Mouse (Mus musculus) cortical plate, adult 2 months (tissue): Measurements from ENCODE around the gene Plbd2. TPM values are rescaled to one million over a fixed set of nuclear protein-coding genes. Genes with fewer than 3 reads are reported as not detected.

Experiments used
- H3K27ac ChIP-seq: fragments of 200-500 bp; 2 replicates; pipeline ENCODE4 v1.5.1; 2012; ENCODE audit warnings: low read length, control low read depth, inconsistent platforms; ENCODE audit not compliant: insufficient read depth
- H3K4me1 ChIP-seq: fragments of 200-500 bp; 2 replicates; pipeline ENCODE4 v1.6.1; 2011; ENCODE audit warnings: low read length; ENCODE audit not compliant: control insufficient read depth, insufficient read depth
- H3K4me3 ChIP-seq: fragments of 200-500 bp; 2 replicates; pipeline ENCODE4 v1.5.1; 2011; ENCODE audit warnings: mild to moderate bottlenecking, low read length, control low read depth; ENCODE audit not compliant: insufficient read depth
- CTCF ChIP-seq: fragments of 200-500 bp; IDR thresholded peaks from 2 replicates; pipeline ENCODE4 v1.5.1; 2011; ENCODE audit warnings: mild to moderate bottlenecking, control low read depth, low read length; ENCODE audit not compliant: insufficient read depth; ENCODE audit errors: extremely low read depth
- POLR2A ChIP-seq: fragments of 200-500 bp; IDR thresholded peaks from 2 replicates; pipeline ENCODE4 v1.6.1; 2011; ENCODE audit warnings: mild to moderate bottlenecking, low read length, control low read depth; ENCODE audit not compliant: insufficient read depth; ENCODE audit errors: extremely low read depth
- polyA plus RNA-seq: library from polyadenylated mRNA; depleted of rRNA; stranded (reverse); fragments of >200 nt; gene quantifications from 2 replicates; pipeline ENCODE4 v1.2.3, GENCODE M21; 2012

Plbd2 gene
- polyA plus RNA-seq, 1 experiment = 53.3 TPM

- no peak overlapping the region for H3K4me3 ChIP-seq
- H3K4me1 ChIP-seq = peaks cover 3% of the 10 kb centered on the region; the same call in 1 of the 2 replicates
- TF ChIP-seq POLR2A = no peak
- TF ChIP-seq CTCF = no peak
- no peak overlapping the region for H3K27ac ChIP-seq
Observed at GRCm38 (mm10) chr5:120497071-120497470, 6.4 kb downstream of the Plbd2 start.

DNA sequence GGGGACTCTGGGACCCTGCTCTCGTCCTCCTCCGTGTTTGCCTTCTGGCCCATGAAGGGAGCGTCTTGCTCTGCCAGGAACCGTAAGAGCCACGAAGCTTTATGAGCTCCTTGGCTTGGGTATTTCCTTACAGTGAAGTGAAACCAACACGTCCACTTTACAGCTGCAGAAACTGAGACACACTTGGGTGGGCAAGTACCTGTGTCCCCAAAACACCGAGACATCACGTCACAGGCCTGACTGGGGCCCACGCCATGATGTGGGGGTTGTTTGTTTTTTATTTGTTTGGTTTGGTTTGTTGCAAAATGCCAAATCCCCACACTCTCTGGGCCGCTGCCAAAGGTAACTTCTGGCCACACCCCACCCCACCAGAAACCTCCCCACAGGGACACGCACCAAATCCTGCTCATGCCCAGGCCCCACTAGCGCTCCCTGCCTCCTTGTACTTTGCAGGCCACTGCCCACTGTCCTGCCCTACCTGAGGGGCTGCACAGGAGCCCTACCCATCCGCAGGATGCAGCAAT lies 7.7 kb downstream of the Plbd2 start:
- H3K4me1 ChIP-seq = peaks cover 3% of the 10 kb centered on the region; the same call in 1 of the 2 replicates
- no peak for TF ChIP-seq POLR2A
- TF ChIP-seq CTCF = no peak
- no peak overlapping the region for H3K27ac ChIP-seq
- no peak overlapping the region for H3K4me3 ChIP-seq

DNA sequence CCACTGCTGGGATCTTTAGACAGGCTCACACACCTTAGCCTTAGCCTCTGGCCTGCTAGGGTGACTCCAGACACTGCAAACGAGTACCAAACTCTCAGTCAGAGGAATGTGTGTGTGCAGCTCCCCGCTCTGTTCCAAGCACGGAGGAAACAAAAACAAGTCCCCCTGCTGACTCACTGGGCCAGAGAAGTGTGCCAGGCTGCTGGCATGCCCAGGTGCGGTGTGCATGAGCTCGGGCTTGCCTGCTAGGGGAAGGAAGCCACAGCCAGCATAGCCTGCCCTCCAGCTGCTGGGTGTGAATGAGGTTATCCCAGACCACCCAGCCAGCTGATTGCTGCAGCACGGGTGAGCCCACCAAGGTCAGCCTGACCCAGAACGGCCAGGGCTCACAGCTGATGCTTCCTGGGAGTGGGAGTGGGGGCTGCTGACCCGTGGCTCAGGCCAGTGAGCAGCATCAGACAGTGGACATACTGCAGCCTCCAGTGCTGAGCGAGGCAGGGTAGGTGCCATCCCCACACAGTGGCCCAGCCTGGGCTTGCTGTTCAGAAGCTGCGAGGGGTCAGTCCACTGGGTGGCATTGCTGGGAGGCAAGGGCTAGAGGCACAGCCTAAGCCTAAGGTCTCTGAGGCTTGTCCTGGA lies 8.2 kb downstream of the Plbd2 start:
- no peak overlapping the region for H3K27ac ChIP-seq
- H3K4me3 ChIP-seq = no peak overlapping the region
- TF ChIP-seq POLR2A = no peak
- TF ChIP-seq CTCF = no peak
- H3K4me1 ChIP-seq = peaks cover 3% of the 10 kb centered on the region; the same call in 1 of the 2 replicates

DNA sequence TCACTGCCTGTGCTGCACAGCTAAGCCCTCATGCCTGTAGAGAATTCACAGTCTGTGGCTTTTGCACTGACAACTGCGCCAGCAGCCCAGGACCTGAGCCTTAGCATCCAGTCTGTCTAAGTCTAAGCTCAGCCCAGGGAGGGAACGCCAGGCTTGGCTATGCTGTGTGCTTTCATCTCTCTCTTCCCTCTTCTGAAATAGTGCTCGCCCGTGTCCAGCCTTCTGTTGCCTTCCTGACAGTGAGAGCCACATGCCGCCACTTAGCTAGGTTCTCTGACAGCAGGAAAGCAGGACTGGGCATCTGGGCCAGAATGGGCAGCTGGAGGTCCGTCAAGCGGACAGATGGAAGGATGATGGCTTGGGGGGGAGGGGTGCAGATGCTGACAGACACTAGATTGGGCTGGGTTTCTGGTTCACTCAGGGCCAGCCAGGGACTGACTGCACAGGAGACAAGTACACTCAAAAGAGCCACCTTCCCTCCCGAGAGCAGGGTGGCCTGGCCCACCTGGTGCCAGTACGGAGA lies 9.5 kb downstream of the Plbd2 start:
- no peak overlapping the region for H3K4me3 ChIP-seq

DNA sequence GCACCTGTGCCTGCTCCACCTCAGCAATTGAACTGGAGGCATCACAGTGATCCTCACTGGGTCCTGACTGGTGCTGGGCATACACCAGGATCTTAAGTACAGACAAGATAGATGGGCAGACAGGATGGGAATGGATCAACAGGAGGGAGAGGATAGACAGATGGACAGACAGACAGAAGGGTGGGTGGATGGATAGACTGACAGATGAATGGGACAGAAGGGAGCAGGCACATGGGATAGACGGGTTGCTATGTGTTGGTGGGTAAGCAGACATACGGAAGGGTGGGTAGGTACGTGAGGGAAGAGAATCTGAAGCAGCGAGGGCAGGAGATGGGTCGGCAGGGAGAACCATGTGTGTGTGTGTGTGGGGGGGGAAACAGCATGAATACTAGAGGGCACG lies 10.0 kb downstream of the Plbd2 start:
- no peak for TF ChIP-seq POLR2A
- no peak for TF ChIP-seq CTCF
- H3K27ac ChIP-seq = no peak overlapping the region
- peaks cover 3% of the 10 kb centered on the region; the same call in 1 of the 2 replicates for H3K4me1 ChIP-seq
- H3K4me3 ChIP-seq = no peak overlapping the region

More for the DNA sequence above, 9.5 kb downstream of the Plbd2 start:
- peaks cover 3% of the 10 kb centered on the region; the same call in 1 of the 2 replicates for H3K4me1 ChIP-seq
- no peak for TF ChIP-seq CTCF
- TF ChIP-seq POLR2A = no peak
- no peak overlapping the region for H3K27ac ChIP-seq

- peaks cover 3% of the 10 kb centered on the region; the same call in 1 of the 2 replicates for H3K4me1 ChIP-seq
- H3K27ac ChIP-seq = no peak overlapping the region
- no peak overlapping the region for H3K4me3 ChIP-seq
- TF ChIP-seq POLR2A (no peak), CTCF (peak; percentile 45)
Observed at GRCm38 (mm10) chr5:120492437-120492836, 11.0 kb downstream of the Plbd2 start.

GRCm38 (mm10) chr5:120490679-120491192 lies 12.7 kb downstream of the Plbd2 start:
- TF ChIP-seq POLR2A (no peak), CTCF (no peak)
- Histone ChIP-seq H3K4me3 (no peak overlapping the region), H3K27ac (0 out of 2 replicates have a peak overlapping the region, but pooled peaks have one; percentile 12), H3K4me1 (peaks cover 3% of the 10 kb centered on the region; the same call in 1 of the 2 replicates)

DNA sequence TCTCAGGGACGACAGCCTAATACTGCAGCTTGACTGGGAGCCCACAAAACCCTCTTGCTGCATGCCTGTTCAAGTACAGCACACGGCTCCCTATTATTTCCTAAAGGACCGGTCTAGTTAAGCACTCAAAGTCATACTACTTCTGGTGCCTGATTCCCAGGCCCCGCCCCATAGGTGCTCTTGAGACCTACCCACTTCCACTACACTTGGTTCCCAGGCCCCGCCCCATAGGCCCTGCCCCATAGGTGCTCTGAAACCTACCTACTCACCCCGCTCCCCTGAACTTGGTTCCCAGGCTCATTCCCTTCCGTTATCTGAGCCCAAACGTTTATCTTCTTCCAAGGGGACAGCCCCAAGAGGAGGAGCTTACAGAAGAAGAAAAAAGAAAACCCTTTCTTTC lies 15.6 kb downstream of the Plbd2 start:
- H3K4me1 ChIP-seq = no peaks in the 10 kb centered on the region
- no peak overlapping the region for H3K4me3 ChIP-seq
- no peak overlapping the region for H3K27ac ChIP-seq
- TF ChIP-seq CTCF (no peak), POLR2A (no peak)

GRCm38 (mm10) chr5:120483399-120483798 lies 20.0 kb downstream of the Plbd2 start:
- H3K4me1 ChIP-seq = no peaks in the 10 kb centered on the region
- no peak overlapping the region for H3K27ac ChIP-seq
- TF ChIP-seq CTCF = no peak
- no peak for TF ChIP-seq POLR2A
- no peak overlapping the region for H3K4me3 ChIP-seq
